Mouse (Mus musculus) hindbrain, embryonic 14.5 days (tissue): ENCODE measurements around the gene Lta. TPM values are rescaled to one million over a fixed set of nuclear protein-coding genes. Genes with fewer than 3 reads are reported as not detected.
A peak's percentile ranks its signal among the peaks of the same experiment; 100 is the strongest.

Experiments used
- ATAC-seq: fragments of 200-750 bp; cut with Nextera tagmentation; 2 replicates; pipeline ENCODE4 v1.8.0; 2017; ENCODE audit warnings: moderate number of reproducible peaks, mild to moderate bottlenecking, moderate TSS enrichment, moderate library complexity; ENCODE audit not compliant: low FRiP score
- DNase-seq: peaks from one replicate; pipeline ENCODE4 v3.0.0-alpha.2; 2015; ENCODE audit warnings: low spot score
- H3K27ac ChIP-seq: fragments of 300-500 bp; sonication (generic); 2 replicates; pipeline ENCODE4 v1.5.1; 2014; ENCODE audit warnings: mild to moderate bottlenecking, moderate library complexity
- H3K27me3 ChIP-seq: fragments of 300-500 bp; sonication (generic); 2 replicates; pipeline ENCODE4 v1.6.1; 2014; ENCODE audit warnings: mild to moderate bottlenecking, low read length, mixed read lengths; ENCODE audit not compliant: control insufficient read depth, insufficient read depth
- H3K36me3 ChIP-seq: fragments of 300-500 bp; sonication (generic); replicated peaks from 2 replicates; pipeline ENCODE4 v1.6.1; 2014; ENCODE audit not compliant: control insufficient read depth, insufficient read depth
- H3K4me1 ChIP-seq: fragments of 300-500 bp; sonication (generic); replicated peaks from 2 replicates; pipeline ENCODE4 v1.6.1; 2014; ENCODE audit warnings: antibody characterized with exemption, low read length, mixed read lengths; ENCODE audit not compliant: control insufficient read depth, insufficient read depth
- H3K4me2 ChIP-seq: fragments of 300-500 bp; sonication (generic); replicated peaks from 2 replicates; pipeline ENCODE4 v1.6.1; 2014; ENCODE audit warnings: mild to moderate bottlenecking, moderate library complexity
- H3K4me3 ChIP-seq: fragments of 300-500 bp; sonication (generic); replicated peaks from 2 replicates; pipeline ENCODE4 v1.5.1; 2014; ENCODE audit warnings: mild to moderate bottlenecking, low read length
- H3K9ac ChIP-seq: fragments of 300-500 bp; sonication (generic); 2 replicates; pipeline ENCODE4 v1.6.1; 2014
- H3K9me3 ChIP-seq: fragments of 300-500 bp; sonication (generic); 2 replicates; pipeline ENCODE4 v1.6.1; 2016; ENCODE audit warnings: low read length; ENCODE audit not compliant: control insufficient read depth
- WGBS: fragments of 180-500 bp; shearing (Covaris S2); extraction: QIAGEN DNeasy Blood & Tissue Kit; methylation state at CpG from one replicate; pipeline ENCODE4 v1.1.7; 2014; 5-methylcytosine and 5-hydroxymethylcytosine counted together
- polyA plus RNA-seq: library from polyadenylated mRNA; unstranded; fragments of >200 nt; fragmentation: Nextera tagmentation; extraction: Ambion mirVana; gene quantifications from 2 replicates; pipeline ENCODE4 v1.2.1, GENCODE M21; 2014

Lta gene
- polyA plus RNA-seq, 1 experiment from 2014 or later, result 0.23 TPM

DNA sequence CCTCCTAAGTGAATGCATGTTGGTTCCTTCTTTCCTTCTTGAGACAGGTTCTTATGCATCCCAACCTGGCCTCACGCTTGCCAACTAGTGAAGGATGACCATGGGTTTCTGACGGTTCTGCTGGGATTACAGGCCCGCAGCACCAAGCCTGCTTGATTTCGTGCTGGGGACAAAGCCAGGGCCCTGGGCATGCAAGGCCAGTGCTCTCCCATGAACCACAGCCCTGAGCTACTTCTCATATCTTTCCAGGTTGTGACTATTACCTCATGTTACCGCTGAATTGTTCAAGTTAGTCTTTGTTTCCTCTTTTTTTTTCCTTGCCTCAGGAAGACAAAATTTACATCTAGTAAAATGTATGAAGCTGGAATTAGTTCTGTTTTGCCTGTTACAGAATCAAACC lies 12.2 kb downstream of the Lta start:
- Histone ChIP-seq H3K4me2 (no peak overlapping the region), H3K9me3 (no peaks in the 10 kb centered on the region), H3K36me3 (no peaks in the 10 kb centered on the region), H3K27ac (no peak overlapping the region), H3K4me1 (peaks cover 9% of the 10 kb centered on the region; the same call in 1 of the 2 replicates), H3K4me3 (no peak overlapping the region), H3K27me3 (peaks cover 27% of the 10 kb centered on the region), H3K9ac (no peak overlapping the region)
- WGBS, result 87% methylated on average over 5 of the region's 5 CpGs
- ATAC-seq (no peak), DNase-seq (no peak)

DNA sequence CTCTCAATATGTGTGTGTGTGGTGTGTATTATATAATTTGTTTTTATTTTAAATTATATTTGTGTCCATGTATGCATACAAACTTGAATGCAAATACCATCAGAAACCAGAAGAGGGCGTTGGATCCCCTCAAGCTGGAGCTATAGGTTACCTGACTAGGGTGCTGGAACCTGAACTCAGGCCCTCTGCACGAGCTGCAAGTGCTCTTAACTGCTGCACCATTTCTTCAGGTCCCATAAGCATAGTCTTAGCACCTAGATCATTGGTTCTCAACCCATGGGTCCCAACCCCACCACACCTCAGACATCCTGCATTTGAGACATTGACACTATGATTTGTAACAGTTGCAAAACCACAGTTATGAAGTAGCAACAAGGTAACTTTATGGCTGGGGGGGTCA lies 13.4 kb downstream of the Lta start:
- H3K9ac ChIP-seq, result no peak overlapping the region
- ATAC-seq, result no peak
- H3K4me1 ChIP-seq, result peaks cover 10% of the 10 kb centered on the region; the same call in 1 of the 2 replicates
- no peaks in the 10 kb centered on the region for H3K9me3 ChIP-seq
- H3K4me2 ChIP-seq, result no peak overlapping the region
- H3K27me3 ChIP-seq, result peaks cover 22% of the 10 kb centered on the region
- no peak overlapping the region for H3K4me3 ChIP-seq
- no peak overlapping the region for H3K27ac ChIP-seq
- no peak for DNase-seq
- H3K36me3 ChIP-seq, result no peaks in the 10 kb centered on the region
- 61% methylated on average over 2 of the region's 2 CpGs for WGBS

DNA sequence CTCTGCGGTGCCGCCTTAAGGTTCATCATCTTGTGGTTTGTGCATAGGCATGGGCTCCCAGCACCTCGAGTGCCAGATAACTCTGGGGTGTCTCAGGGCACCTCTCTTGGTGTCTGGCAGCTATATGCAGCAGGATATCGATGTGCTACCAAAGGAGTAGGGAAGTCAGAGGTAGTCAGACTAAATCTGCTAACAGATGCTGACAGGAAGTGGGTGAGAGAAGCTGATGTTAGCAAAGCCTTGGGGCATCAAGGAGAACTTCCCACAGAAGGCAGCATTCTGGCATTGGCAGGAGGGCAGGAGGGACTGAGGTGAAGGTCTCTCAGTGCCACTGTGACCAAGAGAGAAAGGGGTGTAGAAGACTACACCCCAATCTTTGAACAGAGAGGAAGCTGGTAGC lies 15.1 kb downstream of the Lta start:
- DNase-seq (no peak), ATAC-seq (no peak)
- H3K9ac ChIP-seq, result no peak overlapping the region
- peaks cover 11% of the 10 kb centered on the region; the same call in 1 of the 2 replicates for H3K4me1 ChIP-seq
- WGBS, result 80% methylated on average over 4 of the region's 4 CpGs
- H3K4me2 ChIP-seq, result no peak overlapping the region
- H3K4me3 ChIP-seq, result no peak overlapping the region
- no peak overlapping the region for H3K27ac ChIP-seq
- H3K36me3 ChIP-seq, result no peaks in the 10 kb centered on the region
- H3K9me3 ChIP-seq, result no peaks in the 10 kb centered on the region
- peaks cover 6% of the 10 kb centered on the region for H3K27me3 ChIP-seq

DNA sequence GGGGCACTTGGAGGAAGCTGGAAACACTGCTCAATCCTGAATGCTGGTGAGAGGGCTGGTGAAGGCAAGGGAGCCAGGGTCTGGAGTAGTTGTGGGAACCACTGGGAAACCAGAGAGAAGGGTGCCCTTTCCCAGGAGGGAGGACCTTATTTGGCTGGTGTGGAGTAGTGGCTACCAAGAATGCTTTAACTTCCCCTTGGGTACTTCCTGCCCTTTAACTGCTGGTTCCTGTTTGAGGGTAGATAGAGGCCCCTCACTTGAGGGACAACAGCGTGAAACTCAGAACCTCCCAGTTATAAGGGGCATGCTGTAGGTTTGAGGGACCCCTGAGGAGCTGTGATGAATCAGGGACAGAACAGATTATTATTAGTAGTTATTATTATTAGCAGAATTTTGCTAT lies 16.0 kb downstream of the Lta start:
- Histone ChIP-seq H3K9ac (no peak overlapping the region), H3K4me3 (no peak overlapping the region), H3K4me1 (peaks cover 11% of the 10 kb centered on the region; the same call in 1 of the 2 replicates), H3K36me3 (no peaks in the 10 kb centered on the region), H3K4me2 (no peak overlapping the region), H3K27ac (no peak overlapping the region), H3K9me3 (no peaks in the 10 kb centered on the region), H3K27me3 (no peaks in the 10 kb centered on the region; the same call in 1 of the 2 replicates)
- DNase-seq, result no peak
- 61% methylated on average over 1 of the region's 1 CpGs for WGBS
- no peak for ATAC-seq

DNA sequence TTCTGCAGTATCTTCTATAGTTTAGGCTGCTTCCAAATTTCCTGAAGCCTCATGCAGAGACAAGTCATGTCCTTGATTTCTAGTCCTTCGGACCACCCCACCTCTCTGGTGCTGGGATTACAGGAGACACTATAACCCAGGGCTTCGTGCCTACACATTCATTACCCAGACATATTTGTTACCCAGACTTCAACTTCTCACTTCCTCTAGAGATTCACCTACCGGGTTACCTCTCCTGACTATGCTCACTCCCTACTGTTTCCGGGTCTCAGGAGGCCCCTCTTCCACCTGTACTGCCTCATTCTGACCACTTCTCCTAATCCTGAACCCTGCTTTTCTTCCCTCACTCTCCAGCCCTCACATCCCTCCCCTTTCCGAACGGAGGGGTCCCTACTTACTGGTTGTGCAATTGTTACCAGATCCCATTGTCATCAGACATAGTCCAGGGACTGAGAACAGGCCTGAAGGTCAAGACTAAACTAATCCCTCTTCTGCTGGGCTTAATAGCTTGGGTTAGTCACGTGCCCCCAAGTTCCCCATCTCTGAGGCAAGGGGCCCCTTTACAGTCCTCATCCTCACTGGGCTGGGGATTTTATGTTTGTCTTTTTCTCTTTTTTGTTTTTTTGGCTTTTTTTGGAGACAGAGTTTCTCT lies 17.1 kb downstream of the Lta start, which contains the start of gene Lst1:
TSS of gene Lst1 (minus strand) at position 481 of the 652 bp plus-strand sequence.
- no peak for DNase-seq
- Histone ChIP-seq H3K27me3 (no peaks in the 10 kb centered on the region), H3K27ac (no peak within 1 kb of the TSS), H3K4me3 (no peak within 1 kb of the TSS), H3K36me3 (no peaks in the 10 kb centered on the region), H3K9me3 (no peaks in the 10 kb centered on the region), H3K9ac (no peak within 1 kb of the TSS), H3K4me2 (no peak within 1 kb of the TSS), H3K4me1 (peaks cover 11% of the 10 kb centered on the region; the same call in 1 of the 2 replicates)
- 76% methylated on average over 7 of the region's 7 CpGs for WGBS
- no peak for ATAC-seq

DNA sequence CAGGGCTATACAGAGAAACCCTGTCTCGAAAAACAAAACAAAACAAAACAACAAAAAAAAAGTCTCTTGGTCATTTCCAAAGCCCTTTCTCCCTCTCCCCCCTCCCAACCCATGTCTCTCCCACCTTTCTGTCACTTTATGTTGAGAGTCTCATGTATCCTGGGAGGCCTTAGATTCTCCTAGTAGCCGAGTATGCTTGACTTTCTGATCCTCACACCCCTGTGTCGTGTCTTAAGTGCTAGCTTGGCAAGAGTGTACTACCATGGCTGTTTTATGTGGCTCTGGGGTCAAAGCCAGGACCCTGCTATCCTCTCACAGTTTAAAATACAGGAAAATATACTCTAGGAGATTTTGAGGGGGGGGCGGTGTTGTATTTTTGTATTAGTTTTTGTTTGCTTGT lies 17.8 kb downstream of the Lta start:
- H3K4me2 ChIP-seq, result no peak overlapping the region
- DNase-seq (no peak), ATAC-seq (no peak)
- H3K4me1 ChIP-seq, result peaks cover 11% of the 10 kb centered on the region; the same call in 1 of the 2 replicates
- no peak overlapping the region for H3K4me3 ChIP-seq
- no peaks in the 10 kb centered on the region for H3K36me3 ChIP-seq
- H3K9ac ChIP-seq, result no peak overlapping the region
- H3K27ac ChIP-seq, result no peak overlapping the region
- no peaks in the 10 kb centered on the region for H3K9me3 ChIP-seq
- WGBS, result 77% methylated on average over 4 of the region's 4 CpGs
- no peaks in the 10 kb centered on the region for H3K27me3 ChIP-seq

DNA sequence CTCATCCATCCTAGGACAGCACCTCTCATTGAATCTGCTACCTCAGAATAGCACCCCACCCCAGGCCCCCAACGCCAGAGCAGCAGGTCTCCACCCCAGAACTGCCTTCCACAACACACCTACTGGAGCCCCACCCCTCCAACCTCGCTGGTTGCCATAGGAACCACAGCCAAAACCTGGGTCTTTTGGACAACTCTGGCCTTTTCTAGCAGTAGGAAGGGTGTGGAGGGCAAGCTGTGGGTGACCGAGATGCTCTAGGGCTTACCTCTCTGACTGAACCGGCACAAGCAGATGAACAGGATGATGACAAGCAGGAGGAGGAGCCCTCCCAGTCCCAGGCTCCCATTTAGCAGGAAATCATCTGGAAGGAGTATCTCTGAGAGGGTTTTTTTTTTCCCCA lies 18.5 kb downstream of the Lta start:
- H3K9ac ChIP-seq, result no peak overlapping the region
- 0 out of 2 replicates have a peak overlapping the region, but pooled peaks have one; percentile 3 for H3K27ac ChIP-seq
- H3K36me3 ChIP-seq, result no peaks in the 10 kb centered on the region
- H3K4me3 ChIP-seq, result no peak overlapping the region
- ATAC-seq, result no peak
- peak overlapping the region; percentile 53 for H3K4me2 ChIP-seq
- peaks cover 11% of the 10 kb centered on the region; the same call in 1 of the 2 replicates for H3K4me1 ChIP-seq
- no peaks in the 10 kb centered on the region for H3K9me3 ChIP-seq
- DNase-seq, result no peak
- H3K27me3 ChIP-seq, result no peaks in the 10 kb centered on the region
- WGBS, result 0% methylated on average over 4 of the region's 4 CpGs

DNA sequence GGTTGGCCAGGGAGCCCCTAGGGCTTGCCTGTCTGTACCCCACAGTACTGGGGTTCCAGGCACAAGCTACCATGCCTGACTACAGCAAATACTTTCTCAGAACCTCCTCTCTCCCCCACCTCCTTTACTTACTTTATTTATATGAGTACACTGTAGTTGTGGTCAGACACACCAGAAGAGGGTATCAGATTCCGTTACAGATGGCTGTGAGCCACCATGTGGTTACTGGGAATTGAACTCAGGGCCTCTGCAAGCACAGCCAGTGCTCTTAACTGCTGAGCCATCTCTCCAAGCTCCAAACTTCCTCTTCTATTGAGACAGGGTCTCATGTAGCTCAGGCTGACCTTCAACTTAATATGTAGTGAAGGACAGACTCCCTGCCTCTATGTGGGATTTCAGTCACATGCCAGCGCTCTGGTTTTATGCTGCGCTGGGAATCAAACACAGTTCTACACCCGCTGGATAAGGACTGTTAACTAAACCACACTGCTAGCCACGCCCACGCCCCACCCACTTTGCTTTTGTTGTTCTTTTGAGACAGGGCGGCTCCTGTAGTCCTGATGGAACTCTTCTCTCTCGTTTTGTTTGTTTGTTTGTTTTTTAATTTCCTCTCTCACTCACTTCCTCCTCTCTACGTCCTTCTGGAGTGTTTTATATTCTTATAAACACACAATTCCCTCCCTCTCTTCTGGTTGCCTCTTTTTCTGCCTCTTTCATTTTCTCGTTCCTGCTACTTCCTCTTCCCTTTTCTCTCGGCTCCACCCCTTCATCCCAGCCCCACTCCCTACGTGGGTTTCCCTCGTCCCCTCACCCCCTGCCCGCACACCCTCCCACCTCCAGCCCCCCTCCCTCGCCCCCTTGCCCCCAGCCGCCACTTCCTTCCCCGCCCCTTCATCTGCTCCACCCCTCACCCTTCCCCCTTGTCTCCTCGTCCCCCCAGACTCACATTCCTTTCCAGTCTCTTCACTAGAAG lies 19.2 kb downstream of the Lta start:
- Histone ChIP-seq H3K27ac (0 out of 2 replicates have a peak overlapping the region, but pooled peaks have one; percentile 15), H3K9ac (peak overlapping the region; percentile 37), H3K4me3 (peak overlapping the region; percentile 27), H3K36me3 (no peaks in the 10 kb centered on the region), H3K9me3 (no peaks in the 10 kb centered on the region), H3K4me1 (peaks cover 11% of the 10 kb centered on the region; the same call in 1 of the 2 replicates), H3K27me3 (no peaks in the 10 kb centered on the region), H3K4me2 (peak overlapping the region; percentile 53)
- ATAC-seq, result no peak
- 2% methylated on average over 18 of the region's 18 CpGs for WGBS
- peak; percentile 33 for DNase-seq

DNA sequence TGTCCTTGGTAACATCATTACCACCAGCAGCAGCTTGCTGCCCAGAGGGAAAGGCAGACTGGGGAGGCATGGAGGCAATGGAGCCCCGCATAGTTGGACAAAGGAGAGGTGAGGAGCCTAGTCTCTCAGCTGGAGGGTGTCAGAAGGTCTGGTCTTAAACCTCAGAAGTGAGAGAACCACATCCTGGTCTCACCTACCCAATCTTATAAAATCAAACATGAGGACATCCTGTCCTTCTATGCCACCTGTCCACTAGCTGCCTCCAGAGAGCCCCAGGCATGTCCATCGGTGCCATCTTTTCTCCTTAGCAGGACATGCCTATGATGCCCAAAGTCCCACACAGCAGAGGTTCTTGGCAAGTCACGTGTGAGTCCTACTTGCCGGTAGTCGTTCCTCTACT lies 25.1 kb downstream of the Lta start:
- Histone ChIP-seq H3K4me3 (no peak overlapping the region), H3K36me3 (no peaks in the 10 kb centered on the region), H3K27me3 (no peaks in the 10 kb centered on the region), H3K9ac (no peak overlapping the region), H3K9me3 (no peaks in the 10 kb centered on the region), H3K27ac (no peak overlapping the region), H3K4me1 (no peaks in the 10 kb centered on the region), H3K4me2 (no peak overlapping the region)
- no peak for DNase-seq
- 89% methylated on average over 5 of the region's 5 CpGs for WGBS
- ATAC-seq, result no peak
